Mouse (Mus musculus): ENCODE measurements around the gene Rprd1b. TPM values are rescaled to one million over a fixed set of nuclear protein-coding genes. Genes with fewer than 3 reads are reported as not detected.

Gene Rprd1b
- total RNA-seq, 2 experiments from 2014 or later, result 23.2 to 29.3 TPM

- DNase-seq (ENCODE audit: low spot score), result no peak
Measured at GRCm38 (mm10) chr2:158144750-158145527, 116.6 kb downstream of the Rprd1b start.

GRCm38 (mm10) chr2:158145528-158146065, 117.3 kb downstream of the Rprd1b start:
- DNase-seq (ENCODE audit: low spot score), result no peak

GRCm38 (mm10) chr2:158146223-158146622, 117.9 kb downstream of the Rprd1b start, which contains the start of gene Tgm2:
Gene Tgm2, minus strand, starts transcription at chr2:158146436.
- DNase-seq (ENCODE audit: low spot score), result peak; percentile 94

GRCm38 (mm10) chr2:158146971-158147370, 118.7 kb downstream of the Rprd1b start:
- no peak for DNase-seq (ENCODE audit: low spot score)

- no peak for DNase-seq (ENCODE audit: low spot score)
Measured at GRCm38 (mm10) chr2:158151077-158151476, 122.8 kb downstream of the Rprd1b start.

- DNase-seq (ENCODE audit: low spot score), result no peak
Measured at GRCm38 (mm10) chr2:158152685-158153309, 124.5 kb downstream of the Rprd1b start.

GRCm38 (mm10) chr2:158153728-158154343, 125.5 kb downstream of the Rprd1b start:
- DNase-seq (ENCODE audit: low spot score), result no peak

GRCm38 (mm10) chr2:158154641-158155040, 126.3 kb downstream of the Rprd1b start:
- no peak for DNase-seq (ENCODE audit: low spot score)

GRCm38 (mm10) chr2:158155101-158155500, 126.8 kb downstream of the Rprd1b start:
- DNase-seq (ENCODE audit: low spot score), result no peak

- DNase-seq (ENCODE audit: low spot score), result no peak
Measured at GRCm38 (mm10) chr2:158155615-158156014, 127.3 kb downstream of the Rprd1b start.

GRCm38 (mm10) chr2:158156487-158156886, 128.2 kb downstream of the Rprd1b start:
- DNase-seq (ENCODE audit: low spot score), result no peak

GRCm38 (mm10) chr2:158157654-158158053, 129.4 kb downstream of the Rprd1b start:
- no peak for DNase-seq (ENCODE audit: low spot score)

- no peak for DNase-seq (ENCODE audit: low spot score)
Measured at GRCm38 (mm10) chr2:158159376-158160235, 131.3 kb downstream of the Rprd1b start.

- no peak for DNase-seq (ENCODE audit: low spot score)
Measured at GRCm38 (mm10) chr2:158161761-158162160, 133.5 kb downstream of the Rprd1b start.

- DNase-seq (ENCODE audit: low spot score), result no peak
Measured at GRCm38 (mm10) chr2:158163034-158163433, 134.7 kb downstream of the Rprd1b start.

- DNase-seq (ENCODE audit: low spot score), result no peak
Measured at GRCm38 (mm10) chr2:158165776-158166175, 137.5 kb downstream of the Rprd1b start.

- DNase-seq (ENCODE audit: low spot score), result no peak
Measured at GRCm38 (mm10) chr2:158166628-158167027, 138.3 kb downstream of the Rprd1b start.

GRCm38 (mm10) chr2:158167496-158168205, 139.4 kb downstream of the Rprd1b start:
- no peak for DNase-seq (ENCODE audit: low spot score)

- peak; percentile 38 for DNase-seq (ENCODE audit: low spot score)
Measured at GRCm38 (mm10) chr2:158168741-158169211, 140.5 kb downstream of the Rprd1b start.

GRCm38 (mm10) chr2:158169351-158169750, 141.1 kb downstream of the Rprd1b start:
- DNase-seq (ENCODE audit: low spot score), result no peak

Data from gastrocnemius, adult 18-20 months (tissue).